ENCODE assay signal across 1 mouse cellular context in genomic region chr7:25274571-25274970, GRCm38 (mm10).
TF ChIP-seq lines count a peak whose summit lies in the region.

No protein-coding gene starts in this region.

TF ChIP-seq in MEL, 35 proteins besides CTCF, POLR2A, EP300 and RAD21 (continued from another document):
- TF ChIP-seq SMC3 (IDR thresholded peaks at IDR 0.05; ENCODE audit: low read depth, low read length) (no peak), GATA1 (IDR thresholded peaks at IDR 0.05; ENCODE audit: low read depth, low read length) (no peak), KAT2A (conservative IDR thresholded peaks at IDR 0.05; ENCODE audit: low read depth, low read length) (no peak), TBP (IDR thresholded peaks at IDR 0.05; ENCODE audit: low read depth, low read length) (peak; percentile 85), HCFC1 (IDR thresholded peaks at IDR 0.05; ENCODE audit: low read depth, low read length) (peak; percentile 39; the same call in 1 of the 2 replicates), POLR2AphosphoS5 (IDR thresholded peaks at IDR 0.05; ENCODE audit: borderline replicate concordance, low read depth, low read length) (no peak), ZMIZ1 (IDR thresholded peaks at IDR 0.05; ENCODE audit: low read depth, low read length) (no peak), USF2 (IDR thresholded peaks at IDR 0.05; ENCODE audit: borderline replicate concordance in 1 of 2, insufficient read depth in 1 of 2, low read depth in 1 of 2, low read length in 2 of 2) (no peak), RCOR1 (IDR thresholded peaks at IDR 0.05; ENCODE audit: low read depth, low read length) (no peak), NELFE (IDR thresholded peaks at IDR 0.05; ENCODE audit: low read depth, low read length) (peak; percentile 52), JUND (IDR thresholded peaks at IDR 0.05; ENCODE audit: low read depth, low read length) (no peak), MYB (IDR thresholded peaks at IDR 0.05; ENCODE audit: low read depth, low read length) (no peak), ZC3H11A (IDR thresholded peaks at IDR 0.05; ENCODE audit: low read depth, low read length) (no peak), MAFK (IDR thresholded peaks at IDR 0.05; ENCODE audit: borderline replicate concordance, low read depth, low read length) (no peak), ELF1 (IDR thresholded peaks at IDR 0.05; ENCODE audit: low read depth, low read length) (no peak), TCF12 (IDR thresholded peaks at IDR 0.05; ENCODE audit: low read depth, low read length) (no peak), MYC (IDR thresholded peaks at IDR 0.05; ENCODE audit: low read depth, low read length) (0 out of 2 replicates have a peak, but pooled peaks have one; percentile 21), MAX (IDR thresholded peaks at IDR 0.05; ENCODE audit: low read length) (peak; percentile 48), NRF1 (IDR thresholded peaks at IDR 0.05; ENCODE audit: insufficient read depth, low read depth, low read length, poor library complexity, severe bottlenecking) (no peak), ETS1 (IDR thresholded peaks at IDR 0.05; ENCODE audit: low read depth, low read length) (no peak), USF1 (IDR thresholded peaks at IDR 0.05; ENCODE audit: low read depth, low read length) (no peak), MXI1 (IDR thresholded peaks at IDR 0.05; ENCODE audit: low read depth, low read length) (0 out of 2 replicates have a peak, but pooled peaks have one; percentile 21), BHLHE40 (IDR thresholded peaks at IDR 0.05; ENCODE audit: borderline replicate concordance, low read depth, low read length) (no peak), CHD2 (IDR thresholded peaks at IDR 0.05; ENCODE audit: low read length) (no peak), E2F4 (IDR thresholded peaks at IDR 0.05; ENCODE audit: borderline replicate concordance, low read depth, low read length) (no peak), MEF2A (IDR thresholded peaks at IDR 0.05; ENCODE audit: extremely low read depth, insufficient replicate concordance, low read depth, low read length, poor library complexity, severe bottlenecking) (no peak), GABPA (IDR thresholded peaks at IDR 0.05; ENCODE audit: low read depth, low read length) (no peak), TAL1 (IDR thresholded peaks at IDR 0.05; ENCODE audit: low read length) (no peak)
